ENCODE assay signal across 11 mouse cellular contexts in genomic region chr9:116762395-116763025, GRCm38 (mm10).
A peak's percentile ranks its signal among the peaks of the same experiment; 100 is the strongest.
DNase-seq lines count a peak whose midpoint lies in the region; ATAC-seq lines count a peak whose summit lies in the region.
"Had no signal": no experiment of that assay in that cellular context is flagged by ENCODE, and none has a peak within 500 bp of the region (broad histone marks: within the 10 kb centered on the region; RNA-seq: fewer than 3 reads in every experiment).

No protein-coding gene starts in this region.

- no peak overlapping the region for H3K9ac ChIP-seq in limb, embryonic 13.5 days
- no peak overlapping the region for H3K9ac ChIP-seq in forebrain, embryonic 14.5 days (ENCODE audit: low read length)
- H3K9ac ChIP-seq: neural tube, embryonic 15.5 days had no signal

- no peak overlapping the region for H3K27ac ChIP-seq in limb, embryonic 13.5 days
- H3K27ac ChIP-seq in forebrain, embryonic 14.5 days (ENCODE audit: low read depth, low read length) = no peak overlapping the region
- no peak overlapping the region for H3K27ac ChIP-seq in midbrain, embryonic 10.5 days (replicated peaks)
- H3K27ac ChIP-seq: macrophage; neural tube, embryonic 15.5 days had no signal

- H3K4me2 ChIP-seq in limb, embryonic 13.5 days (replicated peaks) = 0 out of 2 replicates have a peak overlapping the region, but pooled peaks have one; percentile 7
- H3K4me2 ChIP-seq in forebrain, embryonic 14.5 days (ENCODE audit: low read length) = no peak overlapping the region
- H3K4me2 ChIP-seq: neural tube, embryonic 15.5 days had no signal

- no peak for ATAC-seq in limb, embryonic 13.5 days (ENCODE audit: low FRiP score, low read depth)
- no peak for ATAC-seq in forebrain, embryonic 14.5 days

- no peaks in the 10 kb centered on the region; the same call in 1 of the 2 replicates for H3K9me3 ChIP-seq in limb, embryonic 13.5 days
- H3K9me3 ChIP-seq in forebrain, embryonic 14.5 days (replicated peaks; ENCODE audit: control insufficient read depth, low read length) = no peaks in the 10 kb centered on the region
- H3K9me3 ChIP-seq in midbrain, embryonic 10.5 days (replicated peaks) = no peaks in the 10 kb centered on the region
- H3K9me3 ChIP-seq: neural tube, embryonic 15.5 days had no signal

- peak; percentile 7 for DNase-seq in urinary bladder, postnatal 14 days (ENCODE audit: low spot score)
- DNase-seq in urinary bladder, postnatal 36 days (ENCODE audit: low spot score in 2 of 2) = no peak
- DNase-seq in kidney, adult 18-20 months = peak; percentile 14
- no peak for DNase-seq in forebrain, embryonic 14.5 days (ENCODE audit: low spot score)
- DNase-seq in midbrain, embryonic 10.5 days (ENCODE audit: low spot score) = no peak
- DNase-seq in spleen, postnatal 14 days (ENCODE audit: low spot score in 2 of 2) = no peak
- no peak for DNase-seq in cerebellum, postnatal 10 days
- DNase-seq: cerebellum, postnatal 14 days had no signal

- no peaks in the 10 kb centered on the region for H3K36me3 ChIP-seq in limb, embryonic 13.5 days
- H3K36me3 ChIP-seq in forebrain, embryonic 14.5 days (ENCODE audit: control insufficient read depth, insufficient read depth, low read length) = no peaks in the 10 kb centered on the region
- H3K36me3 ChIP-seq in midbrain, embryonic 10.5 days = no peaks in the 10 kb centered on the region
- H3K36me3 ChIP-seq: neural tube, embryonic 15.5 days had no signal

- H3K4me1 ChIP-seq in limb, embryonic 13.5 days = peaks cover 22% of the 10 kb centered on the region
- no peaks in the 10 kb centered on the region for H3K4me1 ChIP-seq in forebrain, embryonic 14.5 days (ENCODE audit: control insufficient read depth, insufficient read depth, low read length)
- 0 out of 2 replicates have a peak, but pooled peaks cover 3% of the 10 kb centered on the region for H3K4me1 ChIP-seq in midbrain, embryonic 10.5 days
- H3K4me1 ChIP-seq: neural tube, embryonic 15.5 days had no signal

- H3K27me3 ChIP-seq in limb, embryonic 13.5 days = no peaks in the 10 kb centered on the region
- H3K27me3 ChIP-seq in forebrain, embryonic 14.5 days (replicated peaks; ENCODE audit: control insufficient read depth, insufficient read depth, low read length) = no peaks in the 10 kb centered on the region
- no peaks in the 10 kb centered on the region for H3K27me3 ChIP-seq in midbrain, embryonic 10.5 days (ENCODE audit: low read depth, poor library complexity, severe bottlenecking)
- H3K27me3 ChIP-seq: neural tube, embryonic 15.5 days had no signal

- no peak overlapping the region for H3K4me3 ChIP-seq in limb, embryonic 13.5 days
- no peak overlapping the region for H3K4me3 ChIP-seq in forebrain, embryonic 14.5 days (ENCODE audit: low read depth, low read length)
- H3K4me3 ChIP-seq in midbrain, embryonic 10.5 days = no peak overlapping the region
- H3K4me3 ChIP-seq: neural tube, embryonic 15.5 days had no signal

- 38% methylated on average over 10 of the region's 10 CpGs for WGBS in limb, embryonic 13.5 days
- WGBS in forebrain, embryonic 14.5 days = 79% methylated on average over 10 of the region's 10 CpGs
- 79% methylated on average over 10 of the region's 10 CpGs for WGBS in midbrain, embryonic 10.5 days

Comparison
In these comparisons a context has a peak if more than half of its experiments do, and no peak if none do; other contexts are left out.
1. DNase-seq: peak in urinary bladder, postnatal 14 days (single experiment) and kidney, adult 18-20 months (single experiment); none in urinary bladder, postnatal 36 days (0 of 2), forebrain, embryonic 14.5 days (single experiment), midbrain, embryonic 10.5 days (single experiment), spleen, postnatal 14 days (0 of 2) and cerebellum, postnatal 10 days (0 of 2).